Mouse (Mus musculus): ENCODE results near the gene Zfp385a.

The Zfp385a gene

DNA sequence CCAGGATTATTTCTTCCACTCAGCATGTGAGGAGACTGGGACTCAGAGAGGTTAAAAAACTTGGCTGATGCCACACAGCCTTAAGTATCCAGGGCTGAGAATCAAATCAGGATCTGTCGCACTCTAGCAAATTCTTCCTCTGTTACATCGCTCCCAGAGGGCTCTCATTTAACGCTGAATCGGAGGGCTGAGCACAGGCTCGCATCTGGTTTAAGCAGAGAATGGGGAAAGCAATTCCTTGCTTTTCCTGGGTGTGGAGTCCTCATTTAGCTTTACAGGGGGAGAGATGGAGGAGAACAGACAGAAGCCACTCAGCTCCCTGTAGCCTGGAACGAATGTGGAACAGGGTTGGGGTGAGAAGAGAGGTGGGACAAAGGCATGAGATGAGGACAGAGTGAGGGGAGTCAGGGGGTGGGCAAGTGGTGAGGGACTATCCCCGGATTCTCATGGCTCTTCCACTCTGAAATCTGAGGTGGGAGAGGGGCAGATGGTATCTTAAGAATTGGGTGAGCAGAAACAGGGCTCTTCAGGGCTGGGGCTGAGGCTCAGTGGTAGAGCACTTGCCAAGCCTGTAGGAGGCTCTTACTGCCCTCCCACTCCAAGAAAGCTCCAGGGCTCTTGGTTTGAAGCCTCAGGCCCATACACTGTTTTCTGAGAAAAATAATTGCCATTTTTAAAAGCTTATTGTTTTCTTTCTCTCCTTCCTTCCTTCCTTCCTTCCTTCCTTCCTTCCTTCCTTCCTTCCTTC, 4.2 kb downstream of the Zfp385a start:
- DNase-seq, result no peak

- no peak for DNase-seq
These were observed 4.9 kb downstream of the Zfp385a start for GRCm38 (mm10) chr15:103335040-103335439.

DNA sequence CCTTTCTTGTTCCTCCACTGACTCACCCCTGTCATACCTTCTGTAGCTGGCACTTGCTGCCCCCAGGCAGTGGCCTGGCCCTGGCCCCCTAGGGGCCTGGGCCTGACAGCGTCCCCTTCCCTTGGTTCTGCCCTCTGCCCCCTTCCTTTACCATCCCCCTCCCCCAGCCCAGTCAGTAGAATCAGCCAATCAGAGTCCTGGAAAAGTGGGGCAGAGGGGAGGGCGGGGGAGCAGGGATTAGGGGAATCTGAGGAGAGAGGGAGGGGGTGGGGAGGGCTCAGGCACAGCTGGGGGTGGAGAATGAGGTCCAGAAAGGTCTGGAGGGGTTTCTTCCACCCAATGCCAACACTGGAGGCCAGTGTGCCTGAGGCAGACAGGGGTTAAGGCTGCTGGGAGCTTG, 5.7 kb downstream of the Zfp385a start:
- DNase-seq, result no peak

- DNase-seq, result no peak
These were observed 6.2 kb downstream of the Zfp385a start for GRCm38 (mm10) chr15:103333738-103334137.

GRCm38 (mm10) chr15:103333081-103333615, 6.7 kb downstream of the Zfp385a start:
- DNase-seq, result no peak

- peak; percentile 83 for DNase-seq
These were observed 16.2 kb downstream of the Zfp385a start for GRCm38 (mm10) chr15:103323455-103324247.

DNA sequence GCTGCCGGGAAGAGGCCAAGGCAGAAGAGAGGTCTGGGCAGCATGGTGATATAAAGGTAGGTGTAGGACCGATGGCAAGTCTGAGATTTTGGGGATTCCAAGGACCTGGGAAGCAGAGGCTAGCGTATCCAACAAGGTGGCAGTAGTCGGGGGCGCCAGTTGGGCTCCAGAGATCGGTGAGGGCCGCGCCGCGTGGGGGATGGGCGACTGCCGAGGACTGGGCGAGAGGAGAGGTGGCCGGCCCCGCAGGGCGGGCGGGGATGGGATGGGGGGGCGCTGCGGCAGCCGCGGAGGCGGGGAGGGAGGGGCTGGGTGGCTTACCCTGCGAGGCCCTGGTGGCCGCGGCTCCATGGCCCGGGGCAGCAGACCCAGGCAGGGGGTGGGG, 16.8 kb downstream of the Zfp385a start:
- DNase-seq, result peak; percentile 63

DNA sequence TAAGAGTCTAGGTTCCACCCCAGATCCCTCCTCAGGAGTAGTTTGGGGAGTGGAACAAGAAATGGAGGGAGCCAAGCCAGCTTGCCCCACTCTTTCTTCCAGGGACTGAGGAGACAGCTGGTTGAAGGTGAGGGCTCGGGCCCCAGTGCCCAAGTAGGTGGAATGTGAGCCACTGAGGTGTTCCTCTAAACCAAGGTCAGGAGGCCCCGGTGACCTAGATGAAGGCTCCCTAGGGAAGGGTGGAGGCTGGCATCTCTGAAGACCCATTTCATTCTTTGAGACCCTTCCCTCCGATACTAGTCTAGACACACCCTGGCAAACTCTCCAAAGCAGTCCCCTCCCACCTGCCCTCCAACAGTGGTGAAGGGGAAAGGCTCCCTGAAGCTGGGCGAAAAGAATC, 17.5 kb downstream of the Zfp385a start:
- DNase-seq, result no peak

DNA sequence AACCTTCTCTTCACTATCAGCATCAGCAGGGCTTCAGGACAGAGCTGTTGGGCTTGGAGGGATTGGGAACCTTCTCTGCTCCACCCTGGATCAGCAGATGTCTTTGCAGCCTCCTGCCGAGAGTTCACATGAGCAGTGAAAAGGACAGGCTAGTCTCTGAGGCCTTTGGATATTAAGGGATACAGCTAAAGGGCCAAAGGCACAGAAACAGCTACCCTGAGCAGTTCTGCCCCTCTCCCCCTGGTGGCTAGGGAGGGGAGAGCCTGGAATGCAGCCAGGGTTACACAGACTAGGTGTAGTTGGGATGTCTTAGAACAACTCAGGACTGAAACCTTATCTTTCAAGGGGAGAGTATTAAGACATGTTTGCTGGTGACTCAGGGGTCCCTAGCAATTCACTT, 18.8 kb downstream of the Zfp385a start:
- DNase-seq, result no peak

GRCm38 (mm10) chr15:103318201-103318816, 21.6 kb downstream of the Zfp385a start:
- DNase-seq, result no peak

DNA sequence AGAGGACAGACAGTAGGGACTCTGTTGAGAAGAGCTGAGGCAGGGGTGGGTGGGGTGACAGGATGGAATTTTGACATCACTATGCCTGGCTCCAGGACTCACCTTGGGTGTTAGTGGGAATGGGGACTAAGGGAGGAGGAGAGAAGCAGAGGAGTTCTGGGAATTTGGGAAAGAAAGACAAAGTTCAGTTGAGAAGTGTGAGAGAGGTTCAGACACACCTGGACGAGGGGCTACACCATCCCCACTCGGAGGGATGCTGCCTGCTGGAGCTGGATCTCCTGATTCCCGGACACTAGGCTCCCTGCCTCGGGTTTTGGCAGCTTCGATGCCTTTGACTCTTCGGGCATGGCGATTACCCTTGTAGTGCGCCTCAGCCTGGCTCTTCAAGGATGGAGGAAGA, 22.2 kb downstream of the Zfp385a start:
- DNase-seq, result no peak

DNA sequence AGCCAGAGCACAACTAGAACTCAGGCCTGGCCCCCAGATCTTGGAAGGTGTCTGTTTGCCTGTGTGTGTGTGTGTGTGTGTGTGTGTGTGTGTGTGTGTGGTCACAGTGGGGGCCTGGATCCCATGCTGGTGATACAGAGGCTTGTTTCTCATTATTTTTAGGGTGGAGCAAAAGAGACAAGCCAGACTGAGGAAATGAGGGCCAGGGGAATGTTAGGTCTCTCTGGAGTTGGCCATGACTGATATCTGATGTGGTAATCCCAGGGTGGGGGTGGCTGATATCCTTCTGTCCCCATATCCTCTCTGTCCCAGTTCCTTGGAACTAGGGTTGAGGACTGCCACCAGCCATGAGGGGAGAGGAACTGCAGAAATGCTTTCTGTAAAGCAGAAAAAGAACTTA, 22.8 kb downstream of the Zfp385a start:
- DNase-seq, result no peak

GRCm38 (mm10) chr15:103315979-103316776, 23.7 kb downstream of the Zfp385a start:
- DNase-seq, result peak; percentile 27

DNA sequence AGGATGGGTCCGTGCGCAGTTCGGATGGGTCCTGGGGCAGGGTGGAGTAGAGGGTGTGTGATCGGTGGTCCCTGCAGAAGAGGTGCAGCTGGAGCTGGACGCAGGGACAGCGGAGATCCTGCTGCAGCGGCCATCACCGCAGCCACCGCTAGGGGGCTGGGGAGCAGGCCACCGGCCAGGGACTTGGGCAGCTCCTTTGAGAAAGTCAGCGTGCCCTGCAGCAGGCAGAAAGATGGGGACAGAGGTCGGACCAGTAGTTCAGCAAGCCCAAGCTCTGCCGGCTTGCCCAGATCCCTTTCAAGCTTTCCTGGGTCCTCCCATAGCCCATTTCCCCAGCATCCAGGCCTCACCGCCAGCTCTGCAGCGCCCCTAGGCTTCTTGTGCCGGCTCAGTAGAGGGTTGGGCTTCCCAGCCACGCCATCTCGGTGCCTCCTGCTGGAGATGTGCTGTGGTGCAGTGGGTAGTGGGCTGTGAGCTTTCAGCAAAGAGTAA, 24.8 kb downstream of the Zfp385a start:
- peak; percentile 70 for DNase-seq

GRCm38 (mm10) chr15:103314181-103314580, 25.7 kb downstream of the Zfp385a start:
- no peak for DNase-seq

GRCm38 (mm10) chr15:103313495-103314095, 26.3 kb downstream of the Zfp385a start:
- peak; percentile 44 for DNase-seq

- DNase-seq, result no peak
These were observed 29.5 kb downstream of the Zfp385a start, which contains the start of gene Gpr84 for GRCm38 (mm10) chr15:103310365-103310910. Gpr84 (minus strand) TSS chr15:103310612.

DNA sequence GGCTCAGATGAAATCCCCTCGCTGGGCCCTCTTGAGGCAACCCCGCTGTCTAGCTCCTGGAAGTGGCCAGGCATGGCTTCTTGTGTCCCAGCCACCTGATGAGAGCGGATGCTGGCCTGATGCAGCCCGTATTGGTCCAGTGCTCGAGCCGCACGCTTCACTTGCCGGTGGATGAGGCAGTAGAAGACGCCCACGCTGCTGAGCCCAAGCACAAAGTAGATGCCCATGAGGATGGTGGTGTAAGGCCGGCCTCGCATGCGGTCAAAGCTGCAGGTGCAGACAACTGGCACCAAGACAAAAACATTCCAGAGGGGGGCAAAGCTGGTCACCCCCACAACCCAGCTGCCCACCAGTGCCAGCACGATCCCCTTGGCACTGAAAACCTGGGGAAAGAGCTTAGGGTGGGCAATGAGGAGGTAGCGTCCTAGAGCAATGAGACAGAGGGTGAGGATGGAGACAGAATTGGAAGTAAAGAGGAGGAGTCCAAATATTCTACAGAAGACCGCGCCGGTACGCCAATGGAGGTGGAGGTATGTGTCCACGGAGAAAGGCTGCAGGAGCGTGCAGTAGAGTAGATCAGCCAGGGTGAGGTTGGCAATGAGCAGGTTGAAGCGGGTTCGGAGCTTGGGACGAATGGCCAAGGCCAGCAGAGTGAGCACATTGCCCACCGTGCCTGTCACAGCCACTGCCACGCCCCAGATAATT, 30.9 kb downstream of the Zfp385a start:
- peak; percentile 18 for DNase-seq

GRCm38 (mm10) chr15:103308056-103308875, 31.6 kb downstream of the Zfp385a start:
- peak; percentile 25 for DNase-seq

DNA sequence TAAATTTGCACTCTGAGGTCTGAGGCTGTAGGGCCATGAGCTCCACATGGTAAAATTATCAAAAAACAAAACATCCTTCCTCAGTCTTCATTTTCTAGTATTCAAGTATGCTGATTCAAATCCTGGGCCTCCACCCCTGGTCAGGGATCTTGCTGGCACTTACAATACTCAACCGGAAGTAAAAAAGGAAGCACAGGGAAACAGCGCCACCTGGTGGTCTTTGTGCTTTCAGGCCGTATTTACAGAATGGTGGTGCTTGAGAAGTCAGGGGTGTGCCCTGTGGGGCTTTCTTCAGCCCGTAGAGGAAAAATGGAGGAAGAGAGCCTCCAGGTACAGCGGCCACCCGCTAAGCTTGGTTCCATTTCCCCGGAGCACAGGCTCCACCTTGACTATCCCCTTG, 32.8 kb downstream of the Zfp385a start:
- peak; percentile 94 for DNase-seq
